Mouse (Mus musculus): Measurements from ENCODE around the gene Thrsp. TPM values are rescaled to one million over a fixed set of nuclear protein-coding genes. Genes with fewer than 3 reads are reported as not detected.

Gene Thrsp
- polyA plus RNA-seq, 1 experiment from 2014 or later = 0.05 TPM

DNA sequence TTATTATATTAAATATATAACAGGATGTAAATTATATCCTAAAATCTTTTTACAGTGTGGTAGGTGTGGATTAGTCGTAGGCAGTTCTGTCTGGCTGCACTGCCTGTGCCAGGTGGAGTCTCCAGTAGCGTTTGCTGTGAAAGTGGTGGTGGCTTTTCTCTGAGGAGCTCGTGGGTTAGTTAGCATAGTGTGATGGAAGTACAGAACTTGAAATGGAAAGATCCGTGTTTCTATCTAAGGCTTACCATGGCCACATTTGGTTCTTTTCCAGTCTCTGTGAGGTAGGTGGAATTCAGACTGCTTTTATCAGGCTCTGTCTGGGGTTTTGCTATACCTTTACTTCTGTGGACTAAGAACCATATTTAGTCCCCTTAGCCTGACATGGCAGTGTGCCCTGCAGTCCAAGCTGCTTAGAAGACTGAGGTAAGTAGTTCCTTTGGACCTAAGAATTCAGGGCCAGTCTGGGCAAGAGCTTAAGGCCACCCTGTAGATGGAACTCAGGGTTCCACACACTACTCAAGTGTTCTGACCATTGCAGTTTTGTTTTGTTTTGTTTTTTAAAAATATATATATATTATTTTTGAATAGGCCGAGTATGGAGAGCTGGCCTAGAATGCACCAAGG is 36.9 kb downstream of the Thrsp start:
- no peaks in the 10 kb centered on the region for H3K27me3 ChIP-seq
- DNase-seq (ENCODE audit: low read depth, low spot score) (no peak), ATAC-seq (no peak)
- in situ Hi-C loops (cut with MboI; ENCODE audit: low pct_unique_long_range_greater_than_20kb) = no loop called here
- CTCF ChIA-PET = no interaction called here
- no peak for TF ChIP-seq CTCF (IDR thresholded peaks at IDR 0.05)
- POLR2A ChIA-PET = no interaction called here

DNA sequence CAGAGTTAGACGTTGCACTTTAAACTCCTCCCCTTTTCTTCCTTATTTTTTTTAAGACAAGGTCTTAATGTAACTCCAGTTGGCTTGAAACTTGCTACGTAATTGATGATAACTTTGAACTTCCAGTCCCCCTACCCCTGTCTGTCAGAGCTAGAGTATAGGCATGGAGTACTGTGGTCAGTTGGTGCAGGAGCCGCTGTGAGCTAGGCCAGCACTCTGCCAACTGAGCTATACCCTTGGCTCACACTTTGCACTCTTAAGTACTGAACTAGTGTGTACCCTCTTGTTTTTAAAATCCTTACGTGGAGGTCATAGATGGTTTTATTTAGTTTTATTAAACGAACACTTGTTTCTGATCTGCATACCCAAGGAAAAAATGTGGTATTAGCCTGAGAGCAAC is 38.2 kb downstream of the Thrsp start:
- no peak for DNase-seq (ENCODE audit: low read depth, low spot score)
- in situ Hi-C loops (cut with MboI; ENCODE audit: low pct_unique_long_range_greater_than_20kb) = no loop called here
- TF ChIP-seq CTCF (IDR thresholded peaks at IDR 0.05) = no peak
- no peak for ATAC-seq
- no peaks in the 10 kb centered on the region for H3K27me3 ChIP-seq
- ChIA-PET POLR2A (no interaction called here), CTCF (no interaction called here)

- ATAC-seq = no peak
- no peak for TF ChIP-seq CTCF (IDR thresholded peaks at IDR 0.05)
- POLR2A ChIA-PET = no interaction called here
- no peaks in the 10 kb centered on the region for H3K27me3 ChIP-seq
- in situ Hi-C loops (cut with MboI; ENCODE audit: low pct_unique_long_range_greater_than_20kb) = no loop called here
- DNase-seq (ENCODE audit: low read depth, low spot score) = no peak
- CTCF ChIA-PET = interaction anchor here (0.8 kb wide), 1 partner anchor 9 kb away, joined by 3 read pairs; no protein-coding TSS in a partner anchor
Measured at GRCm38 (mm10) chr7:97375906-97376305, 41.6 kb downstream of the Thrsp start.

GRCm38 (mm10) chr7:97375101-97375500 is 42.4 kb downstream of the Thrsp start:
- CTCF ChIA-PET = interaction anchor here (1.2 kb wide), 1 partner anchor 11 kb away, joined by 3 read pairs; no protein-coding TSS in a partner anchor
- TF ChIP-seq CTCF (IDR thresholded peaks at IDR 0.05) = no peak
- H3K27me3 ChIP-seq = no peaks in the 10 kb centered on the region
- no peak for ATAC-seq
- in situ Hi-C loops (cut with MboI; ENCODE audit: low pct_unique_long_range_greater_than_20kb) = no loop called here
- no peak for DNase-seq (ENCODE audit: low read depth, low spot score)
- POLR2A ChIA-PET = interaction anchor here (0.8 to 0.9 kb wide), 2 partner anchors 10 to 13 kb away, joined by 3 read pairs; no protein-coding TSS in a partner anchor

DNA sequence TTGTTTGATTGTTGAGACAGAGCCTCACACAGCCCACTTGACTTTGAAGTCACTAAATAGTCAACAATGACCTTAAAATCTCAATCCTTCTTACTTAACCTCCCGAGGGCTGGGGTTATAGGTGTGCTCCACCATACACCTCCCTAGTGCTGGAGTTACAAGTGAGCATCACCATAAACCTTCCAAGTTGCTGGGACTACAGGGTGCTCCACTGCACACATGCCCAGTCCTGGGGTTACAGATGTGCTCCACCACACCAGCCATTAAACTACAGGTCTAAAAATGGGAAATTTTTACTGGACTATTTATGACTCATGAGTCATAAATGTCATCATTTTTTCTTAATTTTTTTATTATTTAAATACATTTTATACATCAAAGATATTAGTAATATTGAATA is 51.6 kb downstream of the Thrsp start:
- peaks cover 26% of the 10 kb centered on the region for H3K27me3 ChIP-seq
- no peak for ATAC-seq
- in situ Hi-C loops (cut with MboI; ENCODE audit: low pct_unique_long_range_greater_than_20kb) = no loop called here
- ChIA-PET CTCF (no interaction called here), POLR2A (no interaction called here)
- no peak for DNase-seq (ENCODE audit: low read depth, low spot score)
- TF ChIP-seq CTCF (IDR thresholded peaks at IDR 0.05) = no peak

Other genes starting within 250 kb of the Thrsp start
- 10.0 TPM for gene Usp35, start 85.7 kb downstream of the Thrsp start, polyA plus RNA-seq (2021)
- gene Kctd21, start 85.4 kb downstream of the Thrsp start, polyA plus RNA-seq (2021) = 5.1 TPM
- 18.1 TPM for gene Alg8, start 46.1 kb downstream of the Thrsp start, polyA plus RNA-seq (2021)
- gene Ndufc2, start 17.7 kb downstream of the Thrsp start, polyA plus RNA-seq (2021) = 223 TPM
- not detected for gene Kctd14, start 33.6 kb upstream of the Thrsp start, polyA plus RNA-seq (2021)
- gene Ints4, start 63.2 kb upstream of the Thrsp start, polyA plus RNA-seq (2021) = 42.6 TPM
- gene Aamdc, start 161.8 kb upstream of the Thrsp start, polyA plus RNA-seq (2021) = 23.1 TPM
- gene Rsf1, start 162.2 kb upstream of the Thrsp start, polyA plus RNA-seq (2021) = 22.8 TPM